Mouse (Mus musculus): ENCODE measurements around the gene Naa60. TPM values are rescaled to one million over a fixed set of nuclear protein-coding genes. Genes with fewer than 3 reads are reported as not detected.
"Not testable (repeated sequence)": the region's sequence is repeated elsewhere in the genome, so short reads cannot be mapped to it uniquely, and the experiment has no call there.

The Naa60 gene
- polyA plus RNA-seq, 1 experiment from 2014 or later: 56.0 TPM

GRCm38 (mm10) chr16:3851301-3851700 is 20.9 kb upstream of the Naa60 start:
- not testable (repeated sequence) for H3K27ac ChIP-seq; H3K36me3 ChIP-seq; H3K27me3 ChIP-seq; H3K9me3 ChIP-seq; H3K4me2 ChIP-seq; H3K4me3 ChIP-seq; ATAC-seq (ENCODE audit: insufficient number of reproducible peaks, low FRiP score, low TSS enrichment, low read depth); H3K9ac ChIP-seq
- 87% methylated on average over 13 of the region's 13 CpGs for WGBS
- peaks cover 10% of the 10 kb centered on the region for H3K4me1 ChIP-seq

- Histone ChIP-seq H3K9me3 (no peaks in the 10 kb centered on the region), H3K4me3 (no peak overlapping the region), H3K36me3 (peaks cover 10% of the 10 kb centered on the region; the same call in 1 of the 2 replicates), H3K4me2 (no peak overlapping the region), H3K4me1 (peaks cover 9% of the 10 kb centered on the region), H3K27me3 (no peaks in the 10 kb centered on the region), H3K9ac (no peak overlapping the region), H3K27ac (no peak overlapping the region)
- 33% methylated on average over 12 of the region's 12 CpGs for WGBS
- ATAC-seq (ENCODE audit: insufficient number of reproducible peaks, low FRiP score, low TSS enrichment, low read depth): no peak
Observed at GRCm38 (mm10) chr16:3852586-3852985, 19.6 kb upstream of the Naa60 start.

GRCm38 (mm10) chr16:3854437-3855182 is 17.6 kb upstream of the Naa60 start:
- Histone ChIP-seq H3K36me3 (peaks cover 10% of the 10 kb centered on the region; the same call in 1 of the 2 replicates), H3K4me1 (no peaks in the 10 kb centered on the region), H3K4me2 (no peak overlapping the region), H3K9me3 (no peaks in the 10 kb centered on the region), H3K27me3 (no peaks in the 10 kb centered on the region), H3K4me3 (no peak overlapping the region), H3K9ac (no peak overlapping the region), H3K27ac (no peak overlapping the region)
- 70% methylated on average over 11 of the region's 11 CpGs for WGBS
- no peak for ATAC-seq (ENCODE audit: insufficient number of reproducible peaks, low FRiP score, low TSS enrichment, low read depth)

- Histone ChIP-seq H3K9ac (no peak overlapping the region), H3K4me2 (no peak overlapping the region), H3K9me3 (no peaks in the 10 kb centered on the region), H3K4me1 (no peaks in the 10 kb centered on the region), H3K36me3 (peaks cover 16% of the 10 kb centered on the region), H3K4me3 (no peak overlapping the region), H3K27me3 (no peaks in the 10 kb centered on the region), H3K27ac (no peak overlapping the region)
- WGBS: 62% methylated on average over 1 of the region's 1 CpGs
- no peak for ATAC-seq (ENCODE audit: insufficient number of reproducible peaks, low FRiP score, low TSS enrichment, low read depth)
Observed at GRCm38 (mm10) chr16:3855776-3856175, 16.4 kb upstream of the Naa60 start.

- Histone ChIP-seq H3K27me3 (no peaks in the 10 kb centered on the region), H3K36me3 (peaks cover 32% of the 10 kb centered on the region), H3K27ac (no peak overlapping the region), H3K4me2 (no peak overlapping the region), H3K4me3 (no peak overlapping the region), H3K9me3 (no peaks in the 10 kb centered on the region), H3K9ac (no peak overlapping the region), H3K4me1 (no peaks in the 10 kb centered on the region)
- no peak for ATAC-seq (ENCODE audit: insufficient number of reproducible peaks, low FRiP score, low TSS enrichment, low read depth)
- WGBS: 92% methylated on average over 4 of the region's 4 CpGs
Observed at GRCm38 (mm10) chr16:3859254-3859653, 12.9 kb upstream of the Naa60 start.

GRCm38 (mm10) chr16:3871815-3872214 is 360 bp upstream of the Naa60 start:
- H3K4me2 ChIP-seq: peak overlapping the region; percentile 88
- H3K4me3 ChIP-seq: peak overlapping the region; percentile 55
- peak overlapping the region; percentile 56 for H3K9ac ChIP-seq
- peaks cover 17% of the 10 kb centered on the region; the same call in 1 of the 2 replicates for H3K36me3 ChIP-seq
- WGBS: under 1% methylated on average over 16 of the region's 16 CpGs
- no peaks in the 10 kb centered on the region for H3K9me3 ChIP-seq
- peaks cover 13% of the 10 kb centered on the region for H3K4me1 ChIP-seq
- no peak for ATAC-seq (ENCODE audit: insufficient number of reproducible peaks, low FRiP score, low TSS enrichment, low read depth)
- H3K27ac ChIP-seq: peak overlapping the region; percentile 69; the same call in 1 of the 2 replicates
- no peaks in the 10 kb centered on the region for H3K27me3 ChIP-seq

- ATAC-seq (ENCODE audit: insufficient number of reproducible peaks, low FRiP score, low TSS enrichment, low read depth): no peak
- Histone ChIP-seq H3K36me3 (peaks cover 17% of the 10 kb centered on the region), H3K4me3 (no peak overlapping the region), H3K27me3 (no peaks in the 10 kb centered on the region), H3K9me3 (no peaks in the 10 kb centered on the region), H3K9ac (no peak overlapping the region), H3K4me2 (no peak overlapping the region), H3K27ac (no peak overlapping the region), H3K4me1 (peaks cover 13% of the 10 kb centered on the region)
- 93% methylated on average over 4 of the region's 4 CpGs for WGBS
Observed at GRCm38 (mm10) chr16:3876346-3876745, 4.2 kb downstream of the Naa60 start.

GRCm38 (mm10) chr16:3884201-3885064 is 12.3 kb downstream of the Naa60 start, which contains the start of the genes Zfp597 and Gm20695:
TSS of gene Zfp597 (minus strand) at chr16:3884561.
TSS of gene Gm20695 (plus strand) at chr16:3884648.
- ATAC-seq (ENCODE audit: insufficient number of reproducible peaks, low FRiP score, low TSS enrichment, low read depth): peak; percentile 99

GRCm38 (mm10) chr16:3885065-3885670 is 13.0 kb downstream of the Naa60 start:
- Histone ChIP-seq H3K4me2 (peak overlapping the region; percentile 67), H3K4me3 (peak overlapping the region; percentile 85), H3K27me3 (no peaks in the 10 kb centered on the region), H3K9me3 (no peaks in the 10 kb centered on the region), H3K36me3 (0 out of 2 replicates have a peak, but pooled peaks cover 2% of the 10 kb centered on the region), H3K27ac (peak overlapping the region; percentile 93), H3K9ac (peak overlapping the region; percentile 81), H3K4me1 (peaks cover 10% of the 10 kb centered on the region)
- no peak for ATAC-seq (ENCODE audit: insufficient number of reproducible peaks, low FRiP score, low TSS enrichment, low read depth)
- 1% methylated on average over 10 of the region's 10 CpGs for WGBS

More at GRCm38 (mm10) chr16:3884201-3885064, 12.3 kb downstream of the Naa60 start, which contains the start of the genes Zfp597 and Gm20695:
- H3K27ac ChIP-seq: peak within 1 kb of the TSS; percentile 93
- H3K9ac ChIP-seq: peak within 1 kb of the TSS; percentile 81
- peak within 1 kb of the TSS; percentile 85 for H3K4me3 ChIP-seq
- peak within 1 kb of the TSS; percentile 67 for H3K4me2 ChIP-seq
- no peaks in the 10 kb centered on the region for H3K9me3 ChIP-seq
- WGBS: under 1% methylated on average over 87 of the region's 88 CpGs
- peaks cover 5% of the 10 kb centered on the region; the same call in 1 of the 2 replicates for H3K36me3 ChIP-seq
- H3K27me3 ChIP-seq: no peaks in the 10 kb centered on the region
- peaks cover 10% of the 10 kb centered on the region for H3K4me1 ChIP-seq

- 94% methylated on average over 14 of the region's 14 CpGs for WGBS
- no peaks in the 10 kb centered on the region for H3K9me3 ChIP-seq
- H3K4me3 ChIP-seq: no peak overlapping the region
- H3K9ac ChIP-seq: no peak overlapping the region
- H3K4me2 ChIP-seq: no peak overlapping the region
- H3K27me3 ChIP-seq: no peaks in the 10 kb centered on the region
- no peak overlapping the region for H3K27ac ChIP-seq
- ATAC-seq (ENCODE audit: insufficient number of reproducible peaks, low FRiP score, low TSS enrichment, low read depth): no peak
- H3K36me3 ChIP-seq: peaks cover 7% of the 10 kb centered on the region
- H3K4me1 ChIP-seq: no peaks in the 10 kb centered on the region
Observed at GRCm38 (mm10) chr16:3891621-3892295, 19.6 kb downstream of the Naa60 start.

- no peak overlapping the region for H3K9ac ChIP-seq
- no peak overlapping the region for H3K4me3 ChIP-seq
- H3K4me1 ChIP-seq: no peaks in the 10 kb centered on the region
- WGBS: 63% methylated on average over 3 of the region's 3 CpGs
- no peak for ATAC-seq (ENCODE audit: insufficient number of reproducible peaks, low FRiP score, low TSS enrichment, low read depth)
- H3K36me3 ChIP-seq: peaks cover 26% of the 10 kb centered on the region
- no peak overlapping the region for H3K27ac ChIP-seq
- no peaks in the 10 kb centered on the region for H3K9me3 ChIP-seq
- no peaks in the 10 kb centered on the region for H3K27me3 ChIP-seq
- no peak overlapping the region for H3K4me2 ChIP-seq
Observed at GRCm38 (mm10) chr16:3893739-3894138, 21.6 kb downstream of the Naa60 start.
